Mouse (Mus musculus) erythroid progenitor cell, adult 5-6 weeks (primary cell): ENCODE results near the gene Arhgap23. TPM values are rescaled to one million over a fixed set of nuclear protein-coding genes. Genes with fewer than 3 reads are reported as not detected.

Experiments used
- ATAC-seq: replicated peaks from 2 replicates; pipeline ENCODE4 v1.8.0; 2016; ENCODE audit warnings: moderate number of reproducible peaks, mild to moderate bottlenecking, moderate TSS enrichment, inconsistent platforms; ENCODE audit not compliant: poor library complexity, low FRiP score, severe bottlenecking
- total RNA-seq, 2 experiments: library from RNA; stranded (forward) in 1 of 2; stranded (reverse) in 1 of 2; fragments of 150-400 nt in 1 of 2; fragments of 186-747, 209-891 nt in 1 of 2; gene quantifications; 2 replicates each; pipeline versions ENCODE4 v1.2.3 to v1.2.4; 2015 to 2017; ENCODE audit warnings: low replicate concordance in 2 of 2

Arhgap23 gene
- total RNA-seq, 2 experiments from 2014 or later = 71.1 to 82.6 TPM

DNA sequence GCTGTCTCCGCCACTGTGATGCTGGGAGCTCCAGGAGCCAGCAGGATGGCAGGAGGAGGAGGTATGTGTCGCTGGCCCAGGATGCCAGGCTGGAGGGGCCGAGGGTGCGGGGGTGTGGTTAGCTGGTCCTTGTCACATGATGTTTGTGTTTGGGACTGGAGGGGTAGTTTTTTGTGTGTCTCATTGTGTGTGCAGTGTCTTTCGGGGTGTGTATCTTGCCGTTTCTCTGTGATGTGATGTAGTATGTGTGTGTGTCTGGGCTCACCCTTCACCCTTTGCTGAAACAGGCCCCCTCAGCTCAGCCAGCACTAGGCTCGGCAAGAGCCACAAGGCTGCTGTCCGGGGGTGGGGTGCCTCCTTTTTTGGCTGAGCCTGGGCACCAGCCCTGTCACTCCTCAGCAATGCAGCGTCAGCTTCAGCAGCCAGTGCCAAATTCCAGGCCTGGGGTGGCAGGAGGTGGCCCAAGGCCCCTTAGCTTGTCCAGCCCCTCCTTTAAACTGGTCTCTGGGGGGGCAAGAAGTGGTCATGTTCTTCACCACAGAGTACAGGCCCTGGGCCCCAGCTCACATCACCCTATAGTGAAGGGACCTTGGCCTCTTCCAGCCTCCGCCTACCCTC, 35.1 kb downstream of the Arhgap23 start:
- no peak for ATAC-seq

DNA sequence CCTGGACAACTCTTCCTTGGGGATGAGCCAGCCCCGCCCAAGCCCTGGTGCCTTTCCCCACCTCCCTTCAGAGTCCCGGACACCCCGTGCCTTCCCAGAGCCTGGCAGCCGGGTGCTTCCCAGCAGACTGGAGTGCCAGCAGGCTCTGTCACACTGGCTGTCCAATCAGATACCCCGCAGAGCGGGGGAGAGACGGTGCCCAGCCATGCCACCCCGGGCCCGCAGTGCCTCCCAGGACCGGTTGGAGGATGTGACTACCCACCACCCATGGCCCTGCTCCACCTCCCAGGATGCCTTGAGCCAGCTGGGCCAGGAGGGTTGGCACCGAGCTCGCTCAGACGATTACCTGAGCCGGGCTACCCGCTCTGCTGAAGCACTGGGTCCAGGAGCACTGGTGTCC, 36.3 kb downstream of the Arhgap23 start:
- ATAC-seq = no peak

DNA sequence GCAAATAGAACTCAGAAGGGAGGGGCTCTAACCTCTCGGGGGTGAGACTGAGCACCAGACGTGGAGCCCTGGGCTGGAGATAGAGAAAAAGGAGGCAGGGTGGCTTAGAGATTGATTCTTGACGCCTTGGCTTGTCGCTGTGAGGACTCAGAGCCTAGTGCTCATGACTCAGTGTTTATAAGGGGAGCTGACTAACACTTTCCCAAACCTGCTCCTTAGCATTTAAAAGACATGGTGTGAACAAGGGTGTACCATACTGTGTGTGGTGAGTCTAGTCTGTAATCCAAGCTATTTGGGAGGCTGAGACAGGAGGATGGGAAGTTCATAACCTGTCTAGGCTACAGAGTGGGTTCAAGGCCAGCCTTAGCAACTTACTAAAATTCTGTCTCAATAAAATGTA, 41.8 kb downstream of the Arhgap23 start:
- ATAC-seq = no peak

DNA sequence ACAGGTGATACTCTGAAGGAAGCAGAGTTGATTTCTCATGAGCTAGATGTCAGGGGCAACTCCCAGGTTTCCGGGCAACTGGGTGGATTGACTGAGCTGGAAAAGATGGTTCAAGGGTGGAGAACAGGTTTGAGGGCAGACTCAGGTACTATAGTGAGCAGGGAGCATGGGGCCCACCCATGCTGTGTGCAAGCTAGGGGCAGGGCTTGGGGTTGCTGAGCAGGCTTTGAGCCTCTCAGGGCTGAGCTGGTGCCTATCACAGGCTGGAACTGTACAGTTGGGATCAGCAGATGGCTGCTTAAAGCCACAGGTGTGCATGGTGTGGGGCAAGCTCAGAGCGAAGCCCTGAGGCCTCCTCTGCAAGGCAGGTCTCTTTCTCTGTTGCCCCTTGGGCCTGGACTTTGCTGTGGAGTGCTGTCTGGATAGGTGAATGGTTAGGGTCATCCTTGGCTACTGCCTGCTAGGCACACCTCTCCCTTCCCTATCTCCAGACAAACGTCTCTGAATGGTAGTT, 46.0 kb downstream of the Arhgap23 start:
- ATAC-seq = no peak

DNA sequence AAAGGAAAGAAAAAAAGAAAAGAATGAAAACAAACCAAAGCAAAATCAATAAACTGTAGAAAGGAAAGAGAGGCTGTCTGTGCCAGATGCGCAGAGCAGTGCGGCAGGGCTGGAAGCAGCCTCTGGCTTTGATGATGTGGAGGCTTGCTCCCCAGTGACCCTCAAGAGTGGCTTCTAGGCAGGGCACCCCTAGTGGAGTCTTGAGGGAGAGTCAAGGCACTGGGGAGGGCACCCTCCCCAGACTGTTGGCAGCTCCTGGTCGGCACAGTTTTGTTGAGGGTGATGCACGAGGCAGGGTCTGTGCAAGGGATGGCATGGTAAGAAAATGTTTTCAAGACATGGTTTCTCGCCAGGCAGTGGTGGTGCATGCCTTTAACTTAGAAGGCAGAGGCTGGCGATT, 47.2 kb downstream of the Arhgap23 start:
- no peak for ATAC-seq

DNA sequence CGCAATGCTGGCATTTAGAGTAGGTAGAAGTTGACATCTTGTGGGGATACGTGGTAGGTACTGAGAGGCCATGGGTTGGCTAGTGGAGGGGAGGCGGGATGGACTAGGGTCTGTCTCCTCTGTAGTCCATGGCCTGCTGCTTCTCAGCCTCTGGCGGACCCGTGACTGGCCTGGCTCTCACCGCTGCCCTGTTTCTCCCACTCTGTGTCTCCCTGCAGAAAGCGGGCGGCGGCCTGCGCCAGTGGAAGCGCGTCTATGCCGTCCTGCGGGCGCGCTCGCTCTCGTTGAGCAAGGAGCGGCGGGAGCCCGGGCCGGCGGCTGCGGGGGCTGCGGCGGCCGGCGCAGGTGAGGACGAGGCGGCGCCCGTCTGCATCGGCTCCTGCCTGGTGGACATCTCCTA, 47.8 kb downstream of the Arhgap23 start:
- ATAC-seq = no peak

DNA sequence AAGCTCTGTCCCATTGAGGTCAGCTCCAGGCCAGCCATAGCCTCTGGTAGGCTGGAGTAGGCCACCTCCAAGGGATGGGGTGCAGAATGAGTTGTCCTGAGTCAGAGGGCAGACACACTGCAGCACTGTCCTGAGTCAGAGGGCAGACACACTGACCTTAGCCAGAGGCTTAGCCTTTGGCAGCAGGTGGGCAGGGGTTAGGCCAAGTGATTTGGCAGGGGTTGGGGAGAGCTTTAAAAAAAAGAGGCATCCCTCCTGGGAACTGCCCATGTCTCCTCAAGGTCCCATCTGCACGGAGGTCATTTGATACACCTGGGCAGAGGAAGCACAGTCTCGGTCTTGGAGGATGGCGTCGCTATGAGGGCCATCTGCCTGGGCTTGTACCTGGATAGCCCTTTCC, 48.7 kb downstream of the Arhgap23 start:
- no peak for ATAC-seq

DNA sequence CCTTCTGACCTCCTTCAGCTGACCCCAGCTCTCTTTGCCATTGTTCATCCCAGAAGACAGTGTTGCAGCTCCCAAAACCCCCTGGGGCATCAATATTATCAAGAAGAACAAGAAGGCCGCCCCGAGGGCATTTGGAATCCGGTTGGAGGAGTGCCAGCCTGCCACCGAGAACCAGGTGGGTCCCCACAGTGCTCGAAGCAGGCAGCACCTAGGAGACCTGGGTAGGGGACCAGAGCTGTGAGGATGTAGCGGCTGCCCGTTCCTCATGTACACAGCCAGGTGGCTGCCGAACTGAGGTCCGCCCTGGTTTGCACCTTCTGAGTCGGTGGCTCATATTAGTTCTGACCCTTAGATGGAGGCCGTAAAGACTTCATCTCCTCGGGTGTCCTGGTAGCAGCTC, 50.6 kb downstream of the Arhgap23 start:
- no peak for ATAC-seq

DNA sequence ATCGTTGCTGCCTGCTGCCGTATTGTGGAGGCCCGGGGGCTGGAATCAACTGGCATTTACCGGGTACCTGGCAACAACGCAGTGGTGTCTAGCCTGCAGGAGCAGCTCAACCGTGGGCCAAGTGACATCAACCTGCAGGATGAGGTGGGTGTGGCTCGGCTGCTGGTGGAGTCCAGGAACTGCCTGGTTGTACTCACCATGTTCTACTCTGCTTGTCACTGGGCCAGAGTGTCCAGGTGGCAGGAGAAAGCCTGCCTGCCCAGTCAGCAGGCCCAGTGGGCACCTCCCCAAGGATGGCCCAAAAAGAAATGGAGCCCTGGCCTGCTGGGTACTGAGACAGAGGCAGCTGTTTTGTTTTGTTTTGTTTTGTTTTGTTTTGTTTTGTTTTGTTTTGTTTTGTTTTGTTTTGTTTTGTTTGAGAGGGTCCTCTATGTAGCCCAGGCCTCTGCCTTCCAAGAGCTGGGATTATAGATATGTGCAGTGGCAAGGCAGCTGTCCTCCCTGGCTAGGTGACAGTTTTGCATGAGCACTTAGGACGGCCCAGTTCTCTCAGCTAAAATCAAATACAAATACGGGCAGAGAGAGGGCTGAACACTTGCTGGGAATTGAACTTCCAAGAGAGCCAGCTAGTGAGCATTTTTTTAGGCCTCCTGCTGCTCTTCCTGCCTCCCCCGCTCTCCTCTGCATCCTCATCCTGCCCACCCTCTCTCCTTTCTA, 51.3 kb downstream of the Arhgap23 start:
- no peak for ATAC-seq

DNA sequence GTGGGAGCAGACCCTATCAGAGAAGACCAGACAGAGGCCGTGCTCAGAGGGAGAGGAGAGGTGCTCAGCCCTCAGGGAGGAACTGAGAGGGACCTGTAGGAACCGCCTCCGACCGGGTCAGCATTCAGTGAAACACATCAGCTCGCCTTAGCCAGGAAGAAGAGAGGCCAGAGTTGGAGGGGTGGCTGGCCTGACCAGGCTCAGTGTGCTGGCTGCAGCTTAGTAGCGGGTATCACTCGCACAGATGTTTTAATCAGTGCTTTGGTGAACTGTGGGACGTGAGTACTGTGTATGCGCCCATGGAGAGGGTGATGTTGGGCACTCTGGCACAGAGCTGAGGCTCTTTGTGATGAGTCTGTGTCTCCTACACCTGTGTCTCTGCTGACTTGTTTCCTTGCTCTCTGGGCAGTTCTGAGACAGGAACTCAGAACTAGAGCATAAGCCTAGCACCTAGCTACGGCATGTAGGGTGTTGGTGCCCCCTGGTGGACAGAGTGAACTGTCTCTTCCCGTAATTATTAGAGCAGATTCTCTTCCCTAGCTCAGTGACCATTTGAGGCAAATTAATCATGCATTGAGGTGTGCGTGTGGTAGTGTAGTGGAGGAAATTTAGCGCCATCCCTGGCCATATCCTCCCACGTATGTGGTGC, 53.4 kb downstream of the Arhgap23 start:
- ATAC-seq = peak; percentile 70

DNA sequence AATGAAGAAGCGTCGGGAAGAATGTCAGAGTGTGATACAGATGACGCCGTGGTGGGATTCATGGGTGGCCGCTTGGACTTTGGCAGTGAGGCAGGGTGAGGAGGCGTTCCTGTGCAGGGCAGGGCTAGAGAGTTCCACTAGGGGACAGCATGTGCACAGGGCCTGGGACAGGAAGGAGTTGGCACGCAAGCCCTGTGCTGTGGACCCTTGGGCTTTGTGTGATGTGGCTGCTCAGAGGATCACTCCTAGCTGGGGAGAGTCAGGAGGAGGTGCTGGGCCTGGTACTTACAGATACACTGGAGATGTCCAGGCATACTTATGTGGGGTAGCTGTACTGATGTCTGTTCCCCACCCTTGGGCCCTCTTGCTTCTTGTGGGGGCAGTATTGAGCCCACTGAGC, 54.5 kb downstream of the Arhgap23 start:
- ATAC-seq = no peak

DNA sequence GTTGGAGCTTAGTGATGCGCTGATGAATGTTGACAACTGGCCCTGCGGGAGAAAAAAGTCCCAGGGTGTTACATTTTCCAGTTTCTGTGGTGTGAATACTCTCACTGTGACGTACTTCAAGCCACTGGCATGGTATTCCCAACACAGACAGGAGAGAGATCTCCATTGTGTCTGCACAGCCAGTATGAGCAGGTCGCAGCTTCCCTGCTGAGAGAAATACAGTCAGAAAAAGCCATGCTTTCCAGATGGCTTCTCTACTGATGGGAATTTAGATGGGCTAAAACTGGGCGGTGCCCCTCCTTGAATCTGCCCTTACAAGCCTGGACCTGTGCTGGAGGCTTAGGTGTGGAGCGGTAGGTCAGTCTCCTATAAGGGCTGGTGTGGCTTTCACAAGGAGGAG, 55.9 kb downstream of the Arhgap23 start:
- no peak for ATAC-seq

DNA sequence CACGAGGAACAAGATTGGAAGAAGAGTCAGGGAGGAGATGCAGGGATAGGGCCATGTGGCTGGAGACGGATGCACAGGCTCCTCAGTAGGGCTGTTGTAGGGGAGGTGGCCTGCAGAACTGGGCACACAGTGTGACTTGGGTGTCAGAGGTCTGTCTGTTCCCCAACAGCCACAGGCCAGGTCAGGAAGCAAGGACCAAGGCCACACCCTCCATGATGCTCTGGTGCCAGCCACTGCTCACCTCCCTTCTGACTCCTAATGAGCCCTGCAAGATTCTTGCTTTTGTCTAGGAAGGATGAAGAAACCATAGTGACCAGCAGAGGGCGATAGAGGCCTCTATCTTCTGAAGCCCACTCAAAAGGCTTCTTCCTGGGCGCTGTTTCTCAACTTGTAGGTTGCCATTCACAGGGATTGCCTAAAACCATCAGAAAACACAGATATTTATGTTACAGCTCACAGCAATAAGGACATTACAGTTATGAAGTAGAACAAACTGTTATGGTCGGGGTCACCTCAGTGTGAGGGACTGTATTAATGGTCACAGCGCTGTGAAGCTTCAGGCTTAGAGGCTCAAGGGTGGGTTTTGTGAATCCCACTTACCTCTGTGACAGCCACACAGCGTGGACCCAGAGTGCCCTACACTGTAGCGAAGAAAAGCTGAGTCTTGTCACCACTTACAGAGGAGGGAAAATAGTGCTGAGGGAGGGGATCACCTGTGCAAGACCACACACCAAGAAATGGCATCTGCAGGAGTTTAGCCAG, 61.2 kb downstream of the Arhgap23 start:
- peak; percentile 64; the same call in 1 of the 2 replicates for ATAC-seq

DNA sequence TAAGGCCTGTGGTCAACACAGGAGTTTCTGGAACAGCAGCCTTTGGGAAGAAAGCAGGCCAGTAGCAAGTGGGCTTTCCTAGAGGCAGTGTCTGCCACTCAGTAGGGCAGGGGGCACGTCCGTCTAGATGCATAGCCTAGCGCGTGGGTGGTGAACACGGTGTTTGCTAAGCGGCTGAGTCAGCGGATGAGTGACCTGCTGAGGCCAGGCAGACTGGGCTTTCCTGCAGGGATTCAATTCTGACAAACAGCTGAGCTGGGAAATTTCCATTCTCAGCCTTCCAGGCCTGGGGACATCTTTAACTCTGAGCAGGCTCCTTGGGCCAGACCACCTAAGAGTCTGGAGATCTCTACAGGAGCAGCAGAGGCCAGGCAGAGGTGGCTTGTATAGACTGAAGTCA, 62.1 kb downstream of the Arhgap23 start:
- no peak for ATAC-seq

DNA sequence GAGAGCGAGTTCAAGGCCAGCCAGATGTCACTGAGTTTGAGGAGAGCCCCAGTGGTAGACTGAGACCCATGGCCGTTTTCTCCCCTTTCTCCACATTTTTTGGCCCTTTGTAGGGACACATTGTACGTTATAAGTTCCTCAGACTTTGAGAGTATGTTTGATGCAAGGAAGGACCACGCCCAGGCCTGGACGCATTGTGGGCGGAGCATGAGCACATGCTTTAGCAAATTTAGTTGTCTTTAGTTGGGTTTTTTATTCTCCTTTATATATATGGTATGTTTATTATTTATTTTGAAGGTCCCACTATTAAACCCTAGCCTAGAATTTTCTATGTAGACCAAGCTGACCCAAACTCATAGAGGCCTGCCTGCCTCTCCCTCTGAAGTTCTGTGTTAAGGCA, 63.0 kb downstream of the Arhgap23 start:
- no peak for ATAC-seq

DNA sequence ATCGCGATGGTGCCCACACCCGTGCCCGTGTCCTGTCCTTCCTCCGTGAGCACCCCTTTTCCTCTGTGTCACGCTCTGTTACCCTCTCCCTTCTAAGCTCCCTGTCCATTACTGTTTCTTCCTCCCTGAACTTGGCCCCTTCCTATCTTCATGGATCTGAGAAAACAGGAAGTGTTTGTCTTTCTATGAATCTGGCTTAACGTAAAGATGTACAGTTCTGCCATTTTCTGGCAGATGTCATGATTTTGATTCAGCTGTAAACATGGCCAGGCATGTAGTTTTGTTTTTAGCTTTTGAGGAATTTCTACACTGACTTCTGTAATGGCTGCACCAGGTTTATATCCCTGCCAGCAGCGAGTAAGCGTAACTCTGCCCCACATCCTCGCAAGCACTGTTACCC, 63.8 kb downstream of the Arhgap23 start:
- ATAC-seq = no peak

DNA sequence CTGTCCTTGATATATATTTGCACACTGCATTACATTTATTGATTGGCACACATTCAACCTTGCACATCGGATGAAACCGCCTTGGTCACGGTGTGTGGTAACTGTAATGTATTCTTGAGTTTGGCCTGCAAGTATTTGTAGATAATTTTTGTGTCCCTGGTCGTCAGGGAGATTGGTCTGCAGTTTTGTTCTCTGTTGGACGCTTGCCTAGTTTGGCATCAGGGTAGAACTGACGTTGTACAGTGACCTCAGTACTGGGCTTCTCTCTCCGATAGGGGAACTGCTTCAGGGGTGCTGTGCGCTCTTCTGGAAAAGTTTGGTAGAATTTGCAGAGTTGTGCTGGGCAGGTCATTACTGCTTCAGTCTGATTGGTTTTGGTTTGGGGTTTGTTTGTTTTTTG, 64.5 kb downstream of the Arhgap23 start:
- ATAC-seq = no peak

DNA sequence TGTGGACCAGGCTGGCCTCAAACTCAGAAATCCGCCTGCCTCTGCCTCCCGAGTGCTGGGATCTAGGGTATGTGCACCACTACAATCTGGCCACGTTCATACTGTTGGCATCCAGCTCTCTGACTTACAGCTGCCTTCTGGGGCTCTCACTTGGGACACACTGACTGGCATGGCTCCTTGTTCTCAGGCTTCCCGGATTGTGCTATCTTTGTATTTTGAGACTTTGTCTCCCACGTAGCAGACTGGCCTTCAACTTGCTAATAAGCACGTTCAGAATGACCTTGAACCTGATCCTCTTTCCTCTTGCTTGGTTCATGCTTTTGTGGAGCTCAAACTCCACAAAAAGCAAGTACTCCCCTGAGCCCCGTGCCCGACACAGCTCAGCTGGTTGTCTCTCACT, 70.3 kb downstream of the Arhgap23 start:
- no peak for ATAC-seq

DNA sequence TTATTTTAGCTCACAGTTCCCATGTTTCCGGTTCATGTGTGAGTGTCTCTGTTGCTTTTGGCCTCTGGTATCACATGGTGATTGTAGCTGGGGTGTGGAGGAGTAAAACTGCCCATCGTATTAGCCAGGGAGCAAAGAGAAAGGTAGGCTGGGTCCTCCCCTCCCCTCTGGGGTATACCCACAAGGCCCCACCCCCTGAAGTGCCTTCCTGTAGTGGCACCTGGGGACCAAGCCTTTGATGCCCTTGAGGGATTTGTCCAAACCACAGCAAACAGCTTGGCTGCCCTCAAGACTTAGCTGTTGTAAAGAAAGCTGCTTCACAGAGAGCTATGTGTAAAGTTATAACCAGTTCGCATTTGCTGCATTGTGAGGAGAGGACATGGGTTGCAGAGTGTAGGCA, 72.3 kb downstream of the Arhgap23 start:
- ATAC-seq = no peak

DNA sequence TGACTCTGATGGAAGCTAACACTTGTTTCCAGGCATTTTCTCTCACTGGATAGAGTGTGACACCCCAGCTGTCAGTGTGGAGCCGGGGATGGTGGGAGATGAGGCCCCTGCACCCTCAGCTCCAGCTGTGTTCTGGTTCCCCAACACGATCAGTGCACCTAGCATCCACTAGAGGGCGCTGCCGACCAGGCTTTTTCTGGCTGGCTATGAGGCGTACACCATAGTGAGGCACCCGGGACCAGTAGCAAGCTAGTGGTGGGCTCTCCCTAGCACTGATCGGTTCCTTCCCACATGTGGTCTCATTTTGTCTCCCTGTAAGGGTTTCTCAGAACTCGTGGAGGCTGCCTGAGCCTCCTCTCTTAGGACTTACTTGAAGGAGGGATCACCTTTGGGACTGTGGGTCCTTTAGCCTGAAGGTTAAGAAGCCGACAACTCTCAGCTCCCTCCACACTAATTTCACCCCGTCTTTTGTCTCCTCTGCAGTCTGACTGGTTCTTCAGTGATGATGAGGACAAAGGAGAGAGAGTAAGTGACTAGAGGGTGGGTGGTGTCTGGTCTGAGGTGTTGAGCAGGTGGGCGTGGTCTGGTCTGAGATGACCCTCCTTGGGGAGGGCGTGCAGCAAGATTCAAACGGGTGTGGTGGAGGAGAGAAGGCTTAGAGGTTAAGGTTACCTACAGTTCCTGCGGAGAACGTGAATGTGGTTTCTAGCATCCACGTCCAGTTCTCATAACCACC, 74.4 kb downstream of the Arhgap23 start:
- peak; percentile 58 for ATAC-seq
